Mouse (Mus musculus): ENCODE results near the gene Zbtb9.

Zbtb9 gene

GRCm38 (mm10) chr17:26946567-26946966 lies 26.4 kb upstream of the Zbtb9 start:
- in situ Hi-C loops (cut with MboI; ENCODE audit: unreplicated experiment in 2 of 2): no loop called here

DNA sequence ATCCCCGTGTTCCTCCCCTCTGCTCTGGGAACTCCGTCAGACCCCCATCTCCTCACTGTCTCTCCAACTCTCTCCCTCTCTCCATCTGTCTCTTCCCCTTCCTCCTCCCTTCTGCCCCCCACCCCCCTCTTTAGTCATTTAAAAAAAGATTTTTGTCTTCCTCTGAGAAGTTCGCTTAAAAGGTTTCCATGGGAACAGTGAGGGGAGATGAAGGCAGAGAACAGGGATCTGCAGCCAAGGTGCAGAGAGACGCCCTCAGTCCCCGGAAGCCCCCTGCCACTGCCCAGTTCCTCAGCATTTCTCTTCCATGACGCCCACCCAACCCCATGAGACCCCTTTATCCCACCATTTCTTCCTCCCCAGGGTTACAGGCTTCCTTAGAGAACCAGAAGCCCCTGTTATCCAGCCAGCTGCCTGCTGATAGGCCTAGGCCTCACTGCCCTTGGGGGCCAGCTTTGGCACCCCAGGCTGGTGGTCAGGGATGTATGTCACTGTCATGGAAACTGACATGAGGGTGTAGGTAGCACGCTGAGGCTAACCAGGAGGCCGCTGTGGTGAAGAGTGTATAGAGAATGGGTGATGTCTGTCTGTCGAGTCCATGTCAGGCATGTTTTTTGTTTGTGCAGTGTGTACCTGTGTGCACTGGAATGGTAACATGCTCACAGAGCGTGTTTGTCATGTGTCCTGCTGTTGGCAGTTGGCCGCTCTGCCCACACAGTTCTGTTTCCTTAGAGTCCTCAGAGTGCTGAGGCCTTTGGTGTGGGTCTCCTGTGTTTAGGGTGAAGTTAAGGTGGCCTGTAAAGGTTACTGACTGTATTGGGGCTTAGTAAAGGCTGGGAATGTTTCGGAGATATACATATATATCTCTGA lies 25.5 kb upstream of the Zbtb9 start:
- in situ Hi-C loops (cut with MboI; ENCODE audit: unreplicated experiment in 2 of 2): no loop called here

GRCm38 (mm10) chr17:26948316-26949050 lies 24.5 kb upstream of the Zbtb9 start:
- in situ Hi-C loops (cut with MboI; ENCODE audit: unreplicated experiment in 2 of 2): no loop called here

GRCm38 (mm10) chr17:26949051-26949577 lies 23.9 kb upstream of the Zbtb9 start:
- in situ Hi-C loops (cut with MboI; ENCODE audit: unreplicated experiment in 2 of 2): no loop called here

- in situ Hi-C loops (cut with MboI; ENCODE audit: unreplicated experiment in 2 of 2): no loop called here
Observed at GRCm38 (mm10) chr17:26949866-26950265, 23.1 kb upstream of the Zbtb9 start.

DNA sequence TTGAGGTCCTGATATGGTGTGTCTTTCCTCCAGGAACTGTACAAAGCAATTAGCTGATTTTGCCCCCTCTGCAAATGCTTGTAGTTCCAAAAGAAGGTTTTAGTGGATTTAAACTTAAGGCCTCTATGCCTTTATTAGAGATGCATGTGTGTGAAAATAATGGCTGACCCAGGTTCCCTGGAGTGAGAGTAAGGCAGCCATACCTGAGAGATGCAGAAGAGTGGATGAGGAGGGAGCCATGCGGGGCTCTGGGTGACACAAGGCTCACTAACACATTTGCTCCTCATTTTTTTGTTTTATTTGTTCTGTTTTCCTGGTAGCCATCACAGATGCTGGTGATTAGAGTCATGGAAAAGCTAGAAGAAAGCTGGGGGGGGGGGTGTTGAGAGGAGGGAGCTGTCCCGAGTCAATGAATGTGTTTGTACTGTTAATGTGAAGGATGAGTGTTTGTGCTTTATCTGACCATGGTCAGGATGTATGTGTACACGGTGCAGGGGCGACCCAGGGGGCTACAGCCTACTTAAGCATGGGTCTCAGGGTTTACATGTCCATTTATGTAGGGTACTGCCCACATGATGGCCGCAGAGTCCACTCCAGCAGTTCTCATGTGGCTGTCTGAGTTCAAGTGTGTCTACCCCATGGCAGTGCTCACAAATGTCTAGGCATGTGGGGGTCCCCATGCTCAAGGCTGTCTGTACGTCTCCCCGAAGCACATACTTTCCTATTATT lies 22.2 kb upstream of the Zbtb9 start:
- in situ Hi-C loops (cut with MboI; ENCODE audit: unreplicated experiment in 2 of 2): no loop called here

DNA sequence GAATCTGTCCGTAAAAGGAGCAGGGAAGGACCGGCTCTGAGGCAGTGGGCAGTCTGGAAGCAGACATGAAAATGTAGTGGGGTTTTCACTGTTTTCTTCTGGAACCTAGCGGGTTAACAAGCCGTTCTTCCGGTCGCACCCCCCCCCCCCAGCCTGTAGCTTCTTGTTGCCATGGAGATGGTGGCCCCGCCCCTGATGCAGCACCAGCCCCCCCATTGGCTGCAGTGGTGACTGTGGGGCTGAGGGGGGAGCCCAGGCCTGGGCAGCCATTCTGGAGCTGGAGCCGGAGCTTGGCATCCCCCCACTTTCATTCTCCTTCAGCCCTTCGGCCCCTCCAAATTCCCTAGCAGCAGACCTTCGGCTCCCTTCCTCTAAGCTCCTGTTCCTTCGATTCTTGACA lies 21.6 kb upstream of the Zbtb9 start:
- in situ Hi-C loops (cut with MboI; ENCODE audit: unreplicated experiment in 2 of 2): no loop called here

- in situ Hi-C loops (cut with MboI; ENCODE audit: unreplicated experiment in 2 of 2): no loop called here
Observed at GRCm38 (mm10) chr17:26951952-26952877, 20.8 kb upstream of the Zbtb9 start.

DNA sequence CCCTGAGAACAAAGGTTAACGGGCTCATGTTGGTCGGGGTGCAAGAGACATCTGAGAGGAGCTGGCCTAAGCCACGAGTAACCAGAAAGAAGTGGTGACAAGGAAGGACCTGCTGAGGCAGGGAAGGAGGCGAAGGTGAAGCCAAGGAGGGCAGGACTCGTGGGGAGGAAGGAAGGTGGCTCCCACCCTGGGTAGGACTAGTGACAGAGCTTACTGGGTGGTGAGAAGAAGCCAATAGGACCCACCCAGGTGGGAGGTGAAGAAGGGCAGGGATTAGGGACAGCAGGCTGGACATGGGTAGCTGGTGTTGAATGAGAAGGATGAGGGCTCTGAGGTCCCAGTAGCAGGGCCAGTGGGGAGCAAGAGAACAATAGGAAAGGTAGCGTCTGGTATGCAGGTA lies 19.8 kb upstream of the Zbtb9 start:
- in situ Hi-C loops (cut with MboI; ENCODE audit: unreplicated experiment in 2 of 2): no loop called here

GRCm38 (mm10) chr17:26953726-26954125 lies 19.2 kb upstream of the Zbtb9 start:
- in situ Hi-C loops (cut with MboI; ENCODE audit: unreplicated experiment in 2 of 2): no loop called here

- in situ Hi-C loops (cut with MboI; ENCODE audit: unreplicated experiment in 2 of 2): no loop called here
Observed at GRCm38 (mm10) chr17:26956309-26956708, 16.7 kb upstream of the Zbtb9 start.

DNA sequence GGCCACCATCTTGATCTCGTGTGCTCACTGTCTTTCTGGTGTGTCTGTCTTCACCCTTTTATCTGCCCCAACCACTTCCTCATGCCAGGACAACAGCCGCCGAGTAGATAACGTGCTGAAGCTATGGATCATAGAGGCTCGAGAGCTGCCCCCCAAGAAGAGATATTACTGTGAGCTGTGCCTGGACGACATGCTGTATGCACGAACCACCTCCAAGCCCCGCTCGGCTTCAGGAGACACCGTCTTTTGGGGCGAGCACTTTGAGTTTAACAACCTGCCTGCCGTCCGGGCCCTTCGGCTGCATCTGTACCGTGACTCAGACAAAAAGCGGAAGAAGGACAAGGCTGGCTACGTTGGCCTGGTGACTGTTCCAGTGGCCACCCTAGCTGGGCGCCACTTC lies 16.1 kb upstream of the Zbtb9 start:
- in situ Hi-C loops (cut with MboI; ENCODE audit: unreplicated experiment in 2 of 2): no loop called here

DNA sequence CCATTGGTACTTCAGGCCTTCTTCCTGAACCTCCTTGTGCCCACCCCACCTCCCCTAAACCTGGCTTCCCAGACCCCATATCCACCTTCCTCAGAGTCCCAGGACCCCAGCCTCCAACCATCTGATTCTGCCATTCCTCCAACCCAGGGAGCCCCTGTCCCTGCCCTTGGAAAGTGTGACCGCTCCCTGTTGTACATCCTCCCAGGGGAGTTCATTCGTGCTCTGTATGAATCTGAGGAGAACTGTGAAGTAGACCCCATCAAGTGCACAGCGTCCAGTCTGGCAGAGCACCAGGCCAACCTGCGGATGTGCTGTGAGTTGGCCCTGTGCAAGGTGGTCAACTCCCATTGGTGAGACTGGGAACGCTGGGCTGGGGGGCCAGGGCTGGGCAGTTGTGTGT lies 15.1 kb upstream of the Zbtb9 start:
- in situ Hi-C loops (cut with MboI; ENCODE audit: unreplicated experiment in 2 of 2): no loop called here

GRCm38 (mm10) chr17:26958880-26959279 lies 14.1 kb upstream of the Zbtb9 start:
- in situ Hi-C loops (cut with MboI; ENCODE audit: unreplicated experiment in 2 of 2): no loop called here

- in situ Hi-C loops (cut with MboI; ENCODE audit: unreplicated experiment in 2 of 2): no loop called here
Observed at GRCm38 (mm10) chr17:26959815-26960214, 13.2 kb upstream of the Zbtb9 start.

- in situ Hi-C loops (cut with MboI; ENCODE audit: unreplicated experiment in 2 of 2): no loop called here
Observed at GRCm38 (mm10) chr17:26961572-26962240, 11.3 kb upstream of the Zbtb9 start.

DNA sequence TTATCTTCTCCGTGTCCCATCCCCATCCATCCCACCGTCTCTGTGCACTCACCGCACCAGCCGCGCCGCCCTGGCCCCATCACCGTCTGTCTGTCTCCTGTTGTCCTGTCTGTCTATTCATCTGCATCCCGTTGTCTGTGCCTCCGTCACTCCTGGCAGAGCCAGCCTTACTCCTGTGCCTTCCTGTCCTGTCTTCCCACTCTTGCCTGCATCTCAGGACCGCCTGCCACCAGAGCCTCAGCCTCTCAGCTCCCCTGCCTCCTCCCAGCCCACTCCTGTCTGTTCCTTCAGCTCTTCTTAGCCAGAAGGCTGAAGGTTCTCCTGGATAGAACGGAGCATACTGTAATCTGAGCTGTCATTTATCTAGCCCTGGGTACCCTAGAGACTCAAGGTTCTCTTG lies 6.0 kb upstream of the Zbtb9 start:
- in situ Hi-C loops (cut with MboI; ENCODE audit: unreplicated experiment in 2 of 2): no loop called here

GRCm38 (mm10) chr17:26967477-26967876 lies 5.5 kb upstream of the Zbtb9 start:
- in situ Hi-C loops (cut with MboI; ENCODE audit: unreplicated experiment in 2 of 2): no loop called here

- in situ Hi-C loops (cut with MboI; ENCODE audit: unreplicated experiment in 2 of 2): no loop called here
Observed at GRCm38 (mm10) chr17:26968200-26968611, 4.8 kb upstream of the Zbtb9 start.

All from v-Abl transformed pro-B cells (cell line).